Mouse (Mus musculus): ENCODE measurements at regions not wholly inside any gene's neighbourhood (a gene's known extent, or its start where the extent isn't known, plus 50 kb on each side); places are given as distances from the start of the nearest gene placed in this dataset.
A peak's percentile ranks its signal among the peaks of the same experiment; 100 is the strongest.

GRCm38 (mm10) chr3:58153874-58154756 is 260.4 kb upstream of the Tsc22d2 start:
- no peak for DNase-seq

- peak; percentile 22 to 26 for DNase-seq
These were observed 255.1 kb upstream of the Tsc22d2 start for GRCm38 (mm10) chr3:58159384-58159783.

- peak; percentile 49 to 79 for DNase-seq
These were observed 252.3 kb upstream of the Tsc22d2 start for GRCm38 (mm10) chr3:58162238-58162637.

GRCm38 (mm10) chr3:58163806-58164205 is 250.7 kb upstream of the Tsc22d2 start:
- peak; percentile 75 to 90 for DNase-seq

- DNase-seq: peak; percentile 11 to 13
These were observed 247.9 kb upstream of the Tsc22d2 start for GRCm38 (mm10) chr3:58166628-58167027.

GRCm38 (mm10) chr3:58167121-58167520 is 247.4 kb upstream of the Tsc22d2 start:
- DNase-seq: no peak

GRCm38 (mm10) chr3:58167761-58168290 is 246.7 kb upstream of the Tsc22d2 start:
- DNase-seq: no peak

- peak; percentile 49 to 54 for DNase-seq
These were observed 245.9 kb upstream of the Tsc22d2 start for GRCm38 (mm10) chr3:58168522-58169185.

GRCm38 (mm10) chr3:58169786-58170185 is 244.7 kb upstream of the Tsc22d2 start:
- no peak for DNase-seq

- DNase-seq: no peak
These were observed 242.4 kb upstream of the Tsc22d2 start for GRCm38 (mm10) chr3:58172096-58172495.

GRCm38 (mm10) chr3:58173821-58174220 is 240.7 kb upstream of the Tsc22d2 start:
- no peak for DNase-seq

GRCm38 (mm10) chr3:58181715-58182114 is 232.8 kb upstream of the Tsc22d2 start:
- DNase-seq: no peak

GRCm38 (mm10) chr3:58182299-58182698 is 232.2 kb upstream of the Tsc22d2 start:
- no peak for DNase-seq

GRCm38 (mm10) chr3:58183279-58183678 is 231.2 kb upstream of the Tsc22d2 start:
- DNase-seq: no peak

- DNase-seq: no peak
These were observed 214.1 kb upstream of the Tsc22d2 start for GRCm38 (mm10) chr3:58200462-58200861.

- no peak for DNase-seq
These were observed 211.7 kb upstream of the Tsc22d2 start for GRCm38 (mm10) chr3:58202816-58203215.

- DNase-seq: no peak
These were observed 210.7 kb upstream of the Tsc22d2 start for GRCm38 (mm10) chr3:58203806-58204205.

- DNase-seq: no peak
These were observed 209.0 kb upstream of the Tsc22d2 start for GRCm38 (mm10) chr3:58205526-58205925.

- peak; percentile 42 to 45 for DNase-seq
These were observed 207.6 kb upstream of the Tsc22d2 start for GRCm38 (mm10) chr3:58206776-58207398.

- peak in 1 of 2 experiments; percentile 4 for DNase-seq
These were observed 203.5 kb upstream of the Tsc22d2 start for GRCm38 (mm10) chr3:58211016-58211415.

- no peak for DNase-seq
These were observed 189.8 kb upstream of the Tsc22d2 start for GRCm38 (mm10) chr3:58224696-58225095.

GRCm38 (mm10) chr3:58226447-58227321 is 187.8 kb upstream of the Tsc22d2 start:
- DNase-seq: no peak
